Mouse (Mus musculus) spleen, adult 2 months (tissue): Measurements from ENCODE around the gene Zfp108.

Experiments
- CTCF ChIP-seq: fragments of 200-500 bp; IDR thresholded peaks from 2 replicates; pipeline ENCODE4 v1.5.1; 2011; ENCODE audit warnings: mild to moderate bottlenecking, inconsistent platforms; ENCODE audit not compliant: insufficient read depth, insufficient read length, insufficient replicate concordance; ENCODE audit errors: extremely low read depth
- POLR2A ChIP-seq: fragments of 200-500 bp; IDR thresholded peaks from 2 replicates; pipeline ENCODE4 v1.6.1; 2011; ENCODE audit warnings: low read depth, low read length, inconsistent platforms

DNA sequence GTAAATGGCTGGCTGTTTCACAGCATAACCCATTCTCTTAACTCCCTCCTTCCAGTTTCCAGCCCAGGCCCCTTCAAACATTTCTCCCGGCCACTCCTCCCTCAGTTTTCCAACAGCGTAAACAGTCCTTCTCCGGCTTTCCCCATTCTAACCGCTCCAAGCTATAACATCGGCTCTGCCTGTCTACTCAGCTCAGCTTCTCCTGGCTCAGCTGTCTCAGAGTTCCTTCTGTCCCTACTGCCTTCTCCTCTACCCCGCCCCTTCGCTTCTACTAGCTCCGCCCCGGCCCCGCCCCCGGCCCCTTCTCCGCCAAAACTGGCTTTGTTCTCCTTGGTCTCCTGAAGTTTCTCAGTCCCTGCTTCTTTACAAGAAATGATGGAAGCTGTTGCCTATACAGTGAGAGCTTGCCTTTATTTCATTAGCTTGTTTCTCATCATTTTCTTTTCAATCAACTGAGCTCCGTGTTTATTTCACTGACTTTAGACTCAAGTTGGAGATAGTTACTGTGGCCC lies 46.2 kb downstream of the Zfp108 start, which contains the start of gene Zfp61:
- TF ChIP-seq CTCF (no peak), POLR2A (no peak)
